Mouse (Mus musculus): Measurements from ENCODE around the gene Hoxd1. TPM values are rescaled to one million over a fixed set of nuclear protein-coding genes. Genes with fewer than 3 reads are reported as not detected.

Hoxd1 gene
- polyA plus RNA-seq, 1 experiment from 2014 or later: 0.80 TPM

GRCm38 (mm10) chr2:74734996-74735811 lies 27.6 kb upstream of the Hoxd1 start:
- H3K9ac ChIP-seq (replicated peaks; ENCODE audit: low read length): no peak overlapping the region
- H3K27me3 ChIP-seq (ENCODE audit: control insufficient read depth, insufficient read depth, low read length): peaks cover 95% of the 10 kb centered on the region
- no peak overlapping the region for H3K4me2 ChIP-seq (ENCODE audit: low read depth, low read length)
- no peaks in the 10 kb centered on the region for H3K9me3 ChIP-seq (replicated peaks; ENCODE audit: control insufficient read depth, low read length)
- H3K4me1 ChIP-seq (ENCODE audit: control insufficient read depth, insufficient read depth, low read length): no peaks in the 10 kb centered on the region
- no peak overlapping the region for H3K4me3 ChIP-seq (ENCODE audit: low read depth, low read length)
- ATAC-seq (replicated peaks; ENCODE audit: insufficient number of reproducible peaks, low FRiP score, low TSS enrichment, low read depth) (no peak), DNase-seq (ENCODE audit: low spot score) (peak; percentile 36)
- H3K27ac ChIP-seq (replicated peaks; ENCODE audit: low read depth, low read length): no peak overlapping the region
- H3K36me3 ChIP-seq (replicated peaks; ENCODE audit: control insufficient read depth, insufficient read depth, low read depth, low read length): no peaks in the 10 kb centered on the region
- WGBS: under 1% methylated on average over 27 of the region's 27 CpGs

GRCm38 (mm10) chr2:74735851-74736687 lies 26.7 kb upstream of the Hoxd1 start:
- DNase-seq (ENCODE audit: low spot score): peak; percentile 26
- no peak overlapping the region for H3K27ac ChIP-seq (replicated peaks; ENCODE audit: low read depth, low read length)

DNA sequence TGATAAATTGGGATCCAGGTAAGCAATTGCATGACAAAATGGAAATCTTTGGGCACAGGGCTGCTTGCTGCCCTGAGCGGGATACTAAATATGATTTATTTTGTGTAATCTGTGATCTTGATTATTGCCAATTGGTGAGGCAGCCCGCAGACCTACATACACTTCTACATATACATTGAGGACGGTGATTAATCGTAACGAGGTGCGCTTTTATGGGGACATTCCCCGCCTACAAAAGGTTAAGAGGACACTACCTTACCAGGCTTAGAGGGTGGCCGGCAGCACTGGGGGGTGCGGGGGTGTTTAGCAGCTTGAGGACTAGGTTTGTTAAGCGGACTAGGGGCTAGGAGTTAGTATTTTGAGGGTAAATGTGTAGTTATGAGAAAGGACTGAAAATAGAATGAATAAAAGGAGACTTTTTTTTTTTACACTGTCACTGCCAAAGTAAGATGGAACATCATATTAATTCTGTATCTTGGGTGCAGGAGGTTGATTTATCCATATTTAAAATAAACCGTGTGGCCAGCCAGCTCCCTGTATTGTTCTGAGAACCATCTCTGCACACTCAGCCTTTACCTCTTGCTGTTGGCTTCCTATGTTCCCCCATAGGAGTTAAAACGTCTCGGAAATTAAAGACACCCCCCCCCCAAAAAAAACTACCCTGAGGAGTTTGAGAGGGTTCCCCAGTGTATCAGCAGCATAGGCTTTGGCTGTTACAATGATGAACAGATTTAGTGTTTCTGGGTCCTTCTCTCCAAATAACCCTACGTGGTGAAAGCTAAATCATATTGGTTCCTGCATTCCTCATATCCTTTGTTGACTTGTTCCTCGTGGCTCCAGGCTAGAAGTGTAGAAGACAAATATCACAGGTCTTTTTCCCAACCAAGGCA lies 25.8 kb upstream of the Hoxd1 start:
- Histone ChIP-seq H3K27ac (replicated peaks; ENCODE audit: low read depth, low read length) (no peak overlapping the region), H3K4me1 (ENCODE audit: control insufficient read depth, insufficient read depth, low read length) (no peaks in the 10 kb centered on the region), H3K9ac (replicated peaks; ENCODE audit: low read length) (no peak overlapping the region), H3K4me2 (ENCODE audit: low read depth, low read length) (no peak overlapping the region), H3K27me3 (ENCODE audit: control insufficient read depth, insufficient read depth, low read length) (peaks cover 97% of the 10 kb centered on the region), H3K36me3 (replicated peaks; ENCODE audit: control insufficient read depth, insufficient read depth, low read depth, low read length) (no peaks in the 10 kb centered on the region), H3K4me3 (ENCODE audit: low read depth, low read length) (no peak overlapping the region), H3K9me3 (replicated peaks; ENCODE audit: control insufficient read depth, low read length) (no peaks in the 10 kb centered on the region)
- WGBS: 2% methylated on average over 15 of the region's 15 CpGs
- ATAC-seq (replicated peaks; ENCODE audit: insufficient number of reproducible peaks, low FRiP score, low TSS enrichment, low read depth) (no peak), DNase-seq (ENCODE audit: low spot score) (no peak)

More at GRCm38 (mm10) chr2:74735851-74736687, 26.7 kb upstream of the Hoxd1 start:
- peak overlapping the region; percentile 5; the same call in 1 of the 2 replicates for H3K4me2 ChIP-seq (ENCODE audit: low read depth, low read length)
- no peak for ATAC-seq (replicated peaks; ENCODE audit: insufficient number of reproducible peaks, low FRiP score, low TSS enrichment, low read depth)
- no peaks in the 10 kb centered on the region for H3K36me3 ChIP-seq (replicated peaks; ENCODE audit: control insufficient read depth, insufficient read depth, low read depth, low read length)
- peaks cover 95% of the 10 kb centered on the region for H3K27me3 ChIP-seq (ENCODE audit: control insufficient read depth, insufficient read depth, low read length)
- H3K9me3 ChIP-seq (replicated peaks; ENCODE audit: control insufficient read depth, low read length): no peaks in the 10 kb centered on the region
- no peak overlapping the region for H3K9ac ChIP-seq (replicated peaks; ENCODE audit: low read length)
- under 1% methylated on average over 42 of the region's 42 CpGs for WGBS
- H3K4me3 ChIP-seq (ENCODE audit: low read depth, low read length): no peak overlapping the region
- H3K4me1 ChIP-seq (ENCODE audit: control insufficient read depth, insufficient read depth, low read length): no peaks in the 10 kb centered on the region

DNA sequence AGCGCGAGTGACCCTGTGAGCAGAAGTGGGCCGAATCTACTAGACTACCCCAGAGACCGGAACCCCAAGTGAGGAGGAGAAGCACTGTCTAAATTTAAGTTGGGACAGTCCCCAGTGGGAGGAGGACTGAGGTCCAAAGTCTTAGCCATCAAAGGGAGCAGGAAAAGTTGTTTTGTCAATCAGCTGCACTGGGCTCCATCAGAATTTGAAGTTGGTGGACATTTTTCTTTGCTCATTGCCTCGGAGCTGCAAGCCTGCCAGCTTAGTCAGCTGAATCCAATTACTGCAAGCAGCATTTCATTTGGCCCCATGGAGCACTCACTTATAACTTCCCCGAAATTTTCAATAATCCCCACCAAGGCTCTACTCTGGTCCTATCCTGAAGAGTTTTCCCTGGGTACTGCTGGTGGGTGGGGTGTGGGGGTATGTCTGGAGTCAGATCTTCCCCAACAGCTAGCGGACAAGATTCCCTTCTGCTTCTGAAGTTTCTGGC lies 25.2 kb upstream of the Hoxd1 start:
- 2% methylated on average over 7 of the region's 7 CpGs for WGBS
- H3K4me2 ChIP-seq (ENCODE audit: low read depth, low read length): no peak overlapping the region
- H3K4me1 ChIP-seq (ENCODE audit: control insufficient read depth, insufficient read depth, low read length): no peaks in the 10 kb centered on the region
- no peak overlapping the region for H3K27ac ChIP-seq (replicated peaks; ENCODE audit: low read depth, low read length)
- no peak overlapping the region for H3K4me3 ChIP-seq (ENCODE audit: low read depth, low read length)
- ATAC-seq (replicated peaks; ENCODE audit: insufficient number of reproducible peaks, low FRiP score, low TSS enrichment, low read depth): no peak
- H3K36me3 ChIP-seq (replicated peaks; ENCODE audit: control insufficient read depth, insufficient read depth, low read depth, low read length): no peaks in the 10 kb centered on the region
- no peak overlapping the region for H3K9ac ChIP-seq (replicated peaks; ENCODE audit: low read length)
- DNase-seq (ENCODE audit: low spot score): no peak
- no peaks in the 10 kb centered on the region for H3K9me3 ChIP-seq (replicated peaks; ENCODE audit: control insufficient read depth, low read length)
- peaks cover 91% of the 10 kb centered on the region for H3K27me3 ChIP-seq (ENCODE audit: control insufficient read depth, insufficient read depth, low read length)

GRCm38 (mm10) chr2:74738623-74739475 lies 23.9 kb upstream of the Hoxd1 start:
- H3K27me3 ChIP-seq (ENCODE audit: control insufficient read depth, insufficient read depth, low read length): peaks cover 89% of the 10 kb centered on the region
- no peaks in the 10 kb centered on the region for H3K36me3 ChIP-seq (replicated peaks; ENCODE audit: control insufficient read depth, insufficient read depth, low read depth, low read length)
- no peaks in the 10 kb centered on the region for H3K9me3 ChIP-seq (replicated peaks; ENCODE audit: control insufficient read depth, low read length)
- H3K4me2 ChIP-seq (ENCODE audit: low read depth, low read length): no peak overlapping the region
- WGBS: under 1% methylated on average over 20 of the region's 20 CpGs
- ATAC-seq (replicated peaks; ENCODE audit: insufficient number of reproducible peaks, low FRiP score, low TSS enrichment, low read depth) (no peak), DNase-seq (ENCODE audit: low spot score) (no peak)
- no peak overlapping the region for H3K4me3 ChIP-seq (ENCODE audit: low read depth, low read length)
- no peak overlapping the region for H3K27ac ChIP-seq (replicated peaks; ENCODE audit: low read depth, low read length)
- H3K9ac ChIP-seq (replicated peaks; ENCODE audit: low read length): no peak overlapping the region; the same call in 1 of the 2 replicates
- H3K4me1 ChIP-seq (ENCODE audit: control insufficient read depth, insufficient read depth, low read length): no peaks in the 10 kb centered on the region

DNA sequence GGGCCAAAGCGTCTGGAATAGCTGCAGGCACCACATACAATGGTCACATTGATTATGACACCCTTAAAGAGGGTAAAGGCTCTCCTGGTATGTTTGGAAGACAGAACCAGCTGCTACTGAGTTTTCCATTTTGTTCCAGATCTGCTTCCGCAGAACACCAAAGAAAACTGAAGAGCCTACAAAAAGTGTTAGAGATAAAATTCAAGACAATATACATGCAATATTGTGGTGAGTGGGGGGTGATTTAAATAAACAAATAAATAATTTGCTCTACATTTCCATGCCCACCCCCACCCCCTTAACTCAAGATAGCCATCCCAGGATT lies 23.3 kb upstream of the Hoxd1 start:
- 2% methylated on average over 2 of the region's 2 CpGs for WGBS
- no peaks in the 10 kb centered on the region for H3K4me1 ChIP-seq (ENCODE audit: control insufficient read depth, insufficient read depth, low read length)
- no peak overlapping the region for H3K4me2 ChIP-seq (ENCODE audit: low read depth, low read length)
- DNase-seq (ENCODE audit: low spot score) (no peak), ATAC-seq (replicated peaks; ENCODE audit: insufficient number of reproducible peaks, low FRiP score, low TSS enrichment, low read depth) (no peak)
- no peak overlapping the region for H3K27ac ChIP-seq (replicated peaks; ENCODE audit: low read depth, low read length)
- no peaks in the 10 kb centered on the region for H3K9me3 ChIP-seq (replicated peaks; ENCODE audit: control insufficient read depth, low read length)
- H3K9ac ChIP-seq (replicated peaks; ENCODE audit: low read length): no peak overlapping the region
- peaks cover 92% of the 10 kb centered on the region for H3K27me3 ChIP-seq (ENCODE audit: control insufficient read depth, insufficient read depth, low read length)
- H3K4me3 ChIP-seq (ENCODE audit: low read depth, low read length): no peak overlapping the region
- no peaks in the 10 kb centered on the region for H3K36me3 ChIP-seq (replicated peaks; ENCODE audit: control insufficient read depth, insufficient read depth, low read depth, low read length)

DNA sequence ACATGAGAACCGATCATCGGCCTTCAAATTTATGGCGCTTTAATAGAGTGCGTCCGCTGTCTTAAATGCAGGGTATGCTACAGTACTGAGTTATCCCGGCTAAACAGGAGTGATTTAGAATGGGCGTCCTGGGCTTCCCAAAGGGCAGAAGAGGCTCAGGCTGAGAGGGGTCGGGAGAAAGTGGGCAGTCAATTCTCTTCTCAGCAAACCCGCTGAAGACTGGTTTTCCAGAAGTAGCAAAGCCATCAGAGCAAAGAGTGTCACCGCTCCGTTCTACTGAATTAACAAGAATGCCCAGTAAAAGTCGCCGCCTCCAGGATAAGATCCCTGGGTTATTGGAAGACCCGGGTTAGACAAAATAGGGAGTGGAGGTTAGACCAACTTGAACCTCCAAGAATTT lies 22.9 kb upstream of the Hoxd1 start:
- Histone ChIP-seq H3K9me3 (replicated peaks; ENCODE audit: control insufficient read depth, low read length) (no peaks in the 10 kb centered on the region), H3K4me1 (ENCODE audit: control insufficient read depth, insufficient read depth, low read length) (no peaks in the 10 kb centered on the region), H3K4me3 (ENCODE audit: low read depth, low read length) (no peak overlapping the region), H3K27ac (replicated peaks; ENCODE audit: low read depth, low read length) (no peak overlapping the region), H3K27me3 (ENCODE audit: control insufficient read depth, insufficient read depth, low read length) (peaks cover 92% of the 10 kb centered on the region), H3K36me3 (replicated peaks; ENCODE audit: control insufficient read depth, insufficient read depth, low read depth, low read length) (no peaks in the 10 kb centered on the region), H3K4me2 (ENCODE audit: low read depth, low read length) (no peak overlapping the region), H3K9ac (replicated peaks; ENCODE audit: low read length) (no peak overlapping the region)
- DNase-seq (ENCODE audit: low spot score): no peak
- ATAC-seq (replicated peaks; ENCODE audit: insufficient number of reproducible peaks, low FRiP score, low TSS enrichment, low read depth): no peak
- 1% methylated on average over 14 of the region's 14 CpGs for WGBS
